Mouse (Mus musculus) mature B cell (primary cell): ENCODE measurements around the gene Ankrd54.

ENCODE experiments used
- in situ Hi-C: fragments of 300-500 bp; cut with MboI; formaldehyde crosslinking; loops from 2 replicates; pipeline ENCODE4 v1.14.3; 2019

The Ankrd54 gene

GRCm38 (mm10) chr15:79062376-79063159 lies at the start of gene Ankrd54:
Ankrd54 (minus strand) TSS chr15:79062893.
- in situ Hi-C loops, result no loop called here

GRCm38 (mm10) chr15:79111774-79112173 lies 49.1 kb upstream of the Ankrd54 start:
- in situ Hi-C loops, result no loop called here

DNA sequence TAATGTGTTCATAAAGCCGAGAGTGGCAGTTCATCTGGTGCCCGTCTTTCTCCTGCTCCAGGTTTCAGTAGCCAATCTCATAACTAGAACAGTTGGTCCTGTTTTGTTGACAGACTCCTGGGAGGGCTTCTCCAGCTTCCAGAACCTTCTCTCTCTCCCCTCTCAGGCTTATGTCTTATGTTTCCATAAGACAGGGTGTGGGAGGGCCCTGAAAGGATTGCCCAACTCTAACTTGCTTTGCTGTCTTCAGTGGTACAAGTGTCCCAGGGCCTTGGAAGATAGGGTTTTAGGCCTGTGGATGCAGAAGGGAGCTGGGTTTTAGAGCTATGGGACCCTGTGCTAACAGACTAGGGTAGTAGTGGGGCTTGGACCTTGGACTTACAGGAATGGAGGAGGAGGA lies 47.8 kb upstream of the Ankrd54 start:
- in situ Hi-C loops, result no loop called here

- in situ Hi-C loops, result no loop called here
Observed at GRCm38 (mm10) chr15:79110031-79110430, 47.3 kb upstream of the Ankrd54 start.

DNA sequence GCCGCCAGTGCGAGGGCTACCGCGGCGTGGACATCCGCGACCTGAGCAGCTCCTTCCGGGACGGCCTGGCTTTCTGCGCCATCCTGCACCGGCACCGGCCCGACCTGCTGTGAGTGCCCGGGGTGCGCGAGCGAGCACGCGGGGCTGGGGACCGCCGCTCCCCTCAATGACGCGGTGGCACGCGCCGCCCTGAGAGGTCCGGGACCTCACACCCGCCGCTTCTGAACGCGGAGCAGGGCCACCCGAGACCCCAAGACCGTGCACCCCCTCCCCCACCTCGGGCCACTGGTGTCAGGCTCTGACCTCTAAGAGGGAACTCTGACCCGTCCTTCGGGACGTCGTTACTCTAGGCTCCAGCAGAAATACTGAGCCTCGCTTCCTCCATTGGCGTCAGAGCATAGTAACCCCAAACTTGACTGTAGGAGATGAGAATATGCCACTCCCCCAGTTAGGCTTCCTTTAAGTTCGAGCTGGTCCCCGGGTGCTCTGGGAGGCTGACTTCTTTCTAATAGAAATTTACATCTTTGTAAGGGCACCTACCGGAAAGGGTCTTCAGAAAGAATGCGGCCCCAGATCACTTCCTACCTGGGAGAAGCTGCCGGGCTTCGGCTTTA lies 46.7 kb upstream of the Ankrd54 start:
- in situ Hi-C loops, result no loop called here

DNA sequence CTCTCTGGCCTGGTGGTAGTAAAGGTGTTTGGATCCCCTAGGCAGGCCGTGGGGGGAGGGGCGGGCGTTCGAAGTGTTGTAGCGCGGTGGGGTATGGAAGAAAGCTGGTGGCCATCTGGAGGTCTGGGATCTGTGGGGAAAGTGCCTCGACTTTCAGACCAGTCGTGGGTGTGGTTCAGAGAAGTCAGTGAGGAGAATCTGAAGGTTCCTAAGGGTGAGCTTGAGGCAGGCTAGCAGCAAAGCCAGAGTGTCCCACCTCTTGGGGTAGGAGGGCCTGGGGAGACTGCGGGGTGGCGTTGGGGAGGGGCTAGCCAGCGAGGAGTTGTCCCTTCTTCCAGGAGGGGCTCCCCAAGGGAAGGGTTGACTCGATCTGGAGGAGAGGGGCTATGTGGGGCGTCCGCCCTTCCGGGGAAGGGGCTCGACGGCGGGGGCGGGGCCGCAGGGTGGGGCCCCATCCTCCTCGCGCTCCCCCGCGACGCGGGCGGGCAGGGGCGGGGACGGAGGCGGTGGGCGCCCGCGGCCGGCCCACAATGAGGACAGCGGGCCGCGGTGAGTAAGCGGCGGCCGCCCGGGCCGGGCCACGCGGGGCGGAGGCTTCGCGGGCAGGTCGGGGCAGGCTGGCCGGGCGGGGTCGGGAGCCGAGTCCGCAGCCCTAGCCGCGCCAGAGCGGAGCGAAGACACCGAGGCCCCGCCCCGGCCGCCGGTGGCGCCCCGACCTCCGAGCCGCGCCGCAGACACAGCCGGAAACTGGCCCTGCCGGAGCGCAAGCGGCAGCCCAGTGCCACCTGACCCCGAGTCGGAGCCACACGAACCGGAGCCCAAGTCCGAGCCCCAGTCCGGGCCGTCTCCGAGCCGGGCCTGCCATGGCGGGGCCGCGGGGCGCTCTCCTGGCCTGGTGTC lies 46.0 kb upstream of the Ankrd54 start, which contains the start of gene Micall1:
Gene Micall1 (plus strand): TSS at position 478 of the 900 bp plus-strand sequence.
- in situ Hi-C loops, result no loop called here

- in situ Hi-C loops, result no loop called here
Observed at GRCm38 (mm10) chr15:79107966-79108365, 45.3 kb upstream of the Ankrd54 start.

DNA sequence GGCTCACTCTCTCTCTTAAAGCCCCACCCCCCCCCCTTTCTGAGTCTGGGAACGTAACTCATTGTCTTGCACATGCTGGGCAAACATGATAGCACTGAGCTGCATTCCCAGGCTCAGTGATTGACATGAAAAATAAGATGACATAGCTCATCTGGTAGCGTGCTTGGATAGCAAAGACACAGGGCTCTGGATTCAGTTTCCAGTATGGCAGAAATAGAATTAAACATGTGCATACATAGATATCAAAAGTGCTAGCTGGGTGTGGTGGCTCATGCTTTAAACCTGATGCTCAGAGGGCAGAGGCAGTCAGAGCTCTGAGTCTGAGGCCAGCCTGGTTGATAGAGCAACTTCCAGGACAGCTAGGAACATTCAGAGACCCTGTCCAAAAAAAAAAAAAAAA lies 43.1 kb upstream of the Ankrd54 start:
- in situ Hi-C loops, result no loop called here

DNA sequence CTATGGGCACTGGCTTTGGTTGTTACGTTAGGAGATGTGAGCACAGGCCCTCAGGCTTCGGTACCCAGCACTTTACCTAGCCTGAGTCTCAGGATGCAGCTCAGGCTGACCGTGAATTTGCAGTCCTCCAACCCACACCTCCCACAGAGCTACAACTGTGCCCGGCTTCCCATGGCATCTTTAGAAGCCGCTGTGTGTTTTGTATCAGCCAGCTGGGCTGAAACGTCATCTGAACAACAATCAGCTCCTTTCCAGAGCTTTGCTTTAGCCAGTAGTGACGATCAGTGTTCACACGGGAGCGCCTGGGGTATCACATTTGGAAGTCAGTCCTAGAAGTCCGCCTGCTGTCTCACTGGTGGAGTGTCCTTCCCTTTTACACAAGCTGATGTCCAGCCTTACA lies 40.6 kb upstream of the Ankrd54 start:
- in situ Hi-C loops, result no loop called here

- in situ Hi-C loops, result no loop called here
Observed at GRCm38 (mm10) chr15:79101531-79101930, 38.8 kb upstream of the Ankrd54 start.

- in situ Hi-C loops, result no loop called here
Observed at GRCm38 (mm10) chr15:79100391-79100790, 37.7 kb upstream of the Ankrd54 start.

DNA sequence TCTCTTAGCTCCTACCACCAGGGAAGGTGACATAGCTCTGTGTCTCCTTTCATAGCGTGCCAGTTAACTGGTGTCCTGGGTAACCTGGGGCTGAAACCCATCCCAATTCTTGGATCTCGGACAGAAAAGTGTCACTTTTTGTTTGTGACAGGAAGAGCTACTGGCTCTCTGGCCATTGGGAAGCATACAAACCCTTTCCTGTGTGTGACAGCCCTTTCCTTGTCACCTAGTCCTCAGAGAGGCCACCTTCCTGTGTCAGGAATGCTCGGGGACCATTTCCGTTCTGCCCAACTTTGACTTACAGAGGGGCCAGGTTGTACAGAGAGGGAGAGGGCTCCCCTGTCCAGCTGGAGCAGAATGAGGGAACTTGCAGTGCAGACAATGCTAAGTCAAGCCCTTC lies 36.8 kb upstream of the Ankrd54 start:
- in situ Hi-C loops, result no loop called here

DNA sequence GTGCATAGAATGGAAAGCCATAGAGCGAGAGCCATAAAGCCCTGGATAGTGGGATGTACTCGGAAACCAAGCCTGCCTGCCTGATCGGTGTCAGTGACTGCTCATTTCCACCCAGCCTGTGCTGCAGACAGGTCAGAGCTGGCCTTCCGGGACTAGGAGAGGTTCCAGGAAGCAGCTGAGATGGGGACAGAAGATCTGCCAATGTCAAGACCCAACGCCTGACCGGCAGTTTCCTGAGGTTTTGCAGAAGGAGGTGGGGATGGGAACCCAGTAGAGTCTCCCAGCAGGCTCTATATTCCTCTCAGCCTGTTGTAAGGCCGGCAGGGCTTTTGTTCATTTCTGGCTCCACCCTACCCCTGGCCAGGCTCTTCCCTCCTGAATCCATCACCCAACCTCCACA lies 36.2 kb upstream of the Ankrd54 start:
- in situ Hi-C loops, result no loop called here

- in situ Hi-C loops, result no loop called here
Observed at GRCm38 (mm10) chr15:79098220-79098619, 35.5 kb upstream of the Ankrd54 start.

DNA sequence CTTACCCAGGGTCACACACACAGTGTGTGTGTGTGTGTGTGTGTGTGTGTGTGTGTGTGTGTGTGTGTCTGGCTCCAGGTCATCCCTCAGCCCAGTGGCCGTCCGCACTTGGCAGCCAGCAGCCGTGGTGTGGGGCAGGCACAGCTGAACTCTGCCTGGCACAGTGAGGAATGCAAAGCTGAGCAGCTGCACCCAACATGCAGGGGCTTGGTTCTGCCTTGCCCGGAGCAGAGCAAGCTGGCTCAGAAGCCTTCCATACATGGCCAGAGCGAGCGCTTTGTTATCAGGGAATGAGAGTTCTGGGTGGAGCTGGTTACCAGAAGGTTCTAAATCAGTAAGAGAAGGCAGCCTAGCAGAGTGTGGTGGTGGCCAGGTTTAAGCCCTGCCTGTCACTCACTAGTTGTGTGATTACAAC lies 34.9 kb upstream of the Ankrd54 start:
- in situ Hi-C loops, result no loop called here

DNA sequence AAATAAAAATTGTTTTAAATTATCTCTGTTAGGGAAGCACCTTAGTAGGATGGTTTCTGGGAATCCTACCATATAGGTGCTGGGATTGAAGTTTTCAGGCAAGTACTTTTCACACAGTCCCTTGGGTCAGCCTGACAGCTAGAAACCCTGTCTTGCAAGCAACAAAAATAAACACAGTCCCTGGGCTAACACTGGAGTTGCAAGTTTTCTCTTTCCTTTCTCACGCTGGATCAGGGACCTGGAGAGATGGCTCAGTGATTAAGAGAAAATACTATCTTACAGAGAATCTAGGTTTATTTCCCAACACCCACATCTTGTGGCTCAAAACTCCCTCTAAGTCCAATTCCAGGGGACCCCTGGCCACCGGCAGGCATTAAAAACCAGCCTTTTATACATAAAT lies 34.4 kb upstream of the Ankrd54 start:
- in situ Hi-C loops, result no loop called here

GRCm38 (mm10) chr15:79096556-79096955 lies 33.9 kb upstream of the Ankrd54 start:
- in situ Hi-C loops, result no loop called here

GRCm38 (mm10) chr15:79095483-79095882 lies 32.8 kb upstream of the Ankrd54 start:
- in situ Hi-C loops, result no loop called here

- in situ Hi-C loops, result no loop called here
Observed at GRCm38 (mm10) chr15:79093083-79093839, 30.6 kb upstream of the Ankrd54 start.

DNA sequence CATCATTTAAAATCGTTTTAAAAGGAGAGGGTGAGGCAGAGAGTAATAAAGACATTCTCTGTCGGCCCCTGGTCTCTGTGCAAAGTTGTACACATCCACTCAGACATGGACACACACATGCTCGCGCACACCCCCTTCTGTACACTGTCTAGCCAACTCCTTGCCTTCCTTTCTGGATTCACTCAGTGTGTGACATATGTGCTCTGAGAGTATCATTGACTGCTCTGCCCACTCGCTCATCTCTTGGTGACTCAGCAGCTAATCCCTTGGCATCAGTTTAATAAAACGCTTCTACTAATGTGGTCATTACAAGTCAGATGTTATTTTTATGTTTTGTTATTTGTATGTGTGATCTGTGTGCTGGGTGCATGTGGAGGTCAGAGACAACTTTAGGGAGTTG lies 29.6 kb upstream of the Ankrd54 start:
- in situ Hi-C loops, result no loop called here

- in situ Hi-C loops, result no loop called here
Observed at GRCm38 (mm10) chr15:79079567-79079966, 16.9 kb upstream of the Ankrd54 start.
